Mouse (Mus musculus) granulocyte monocyte progenitor cell, adult 5-6 weeks (primary cell): Measurements from ENCODE around the gene Dmbt1. TPM values are rescaled to one million over a fixed set of nuclear protein-coding genes. Genes with fewer than 3 reads are reported as not detected.

Experiments used
- ATAC-seq: replicated peaks from 2 replicates; pipeline ENCODE4 v1.8.0; 2016; ENCODE audit warnings: mild to moderate bottlenecking, moderate TSS enrichment, inconsistent platforms; ENCODE audit not compliant: poor library complexity, severe bottlenecking
- total RNA-seq, 2 experiments: library from RNA; stranded (forward) in 1 of 2; stranded (reverse) in 1 of 2; fragments of 200-712, 200-1000 nt in 1 of 2; fragments of >200 nt in 1 of 2; fragmentation: Nextera tagmentation in 1 of 2; gene quantifications; 2 replicates each; pipeline ENCODE4 v1.2.3; 2014 to 2017

Dmbt1 gene
- total RNA-seq, 2 experiments from 2014 or later = not detected

DNA sequence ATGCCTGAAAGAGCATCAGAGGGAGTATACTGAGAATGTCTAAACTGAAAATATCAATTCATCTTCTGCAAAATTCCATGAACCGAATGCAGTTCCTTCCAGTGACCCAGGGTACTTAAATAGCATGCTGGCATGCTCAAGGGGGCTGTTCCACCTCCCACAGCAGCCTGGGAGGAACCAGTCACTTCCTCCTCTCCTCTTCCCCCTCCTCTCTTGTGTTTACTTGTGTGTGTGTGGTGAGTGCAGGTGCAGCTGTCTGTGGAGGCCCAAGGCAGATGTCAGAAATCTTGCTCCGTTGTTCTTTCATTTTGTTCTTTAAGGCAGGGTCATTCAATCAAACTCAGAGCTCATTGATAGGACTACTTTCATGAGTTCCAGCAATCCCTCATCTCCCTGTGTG is 137.2 kb downstream of the Dmbt1 start:
- ATAC-seq = no peak

Other genes with a start within 250 kb of the Dmbt1 start
- 17.4 and 24.2 TPM in 2 replicates for gene Plekha1, start 166.3 kb upstream of the Dmbt1 start, total RNA-seq (2014; fragmentation: Nextera tagmentation)
- 21.0 and 21.4 TPM in 2 replicates for gene Plekha1, start 166.3 kb upstream of the Dmbt1 start, total RNA-seq (2017)
- not detected in 2 replicates for gene Htra1, start 95.9 kb upstream of the Dmbt1 start, total RNA-seq (2014; fragmentation: Nextera tagmentation)
- not detected in 2 replicates for gene Htra1, start 95.9 kb upstream of the Dmbt1 start, total RNA-seq (2017)
- not detected in 2 replicates for gene 4933402N03Rik, start 114.3 kb downstream of the Dmbt1 start, total RNA-seq (2014; fragmentation: Nextera tagmentation)
- gene 4933402N03Rik, start 114.3 kb downstream of the Dmbt1 start, total RNA-seq (2017) = not detected in 2 replicates
- not detected in 2 replicates for gene 5430419D17Rik, start 142.3 kb downstream of the Dmbt1 start, total RNA-seq (2014; fragmentation: Nextera tagmentation)
- gene 5430419D17Rik, start 142.3 kb downstream of the Dmbt1 start, total RNA-seq (2017) = not detected in 2 replicates